Mouse (Mus musculus) bone marrow macrophage, adult 2 months (primary cell): ENCODE data around the gene Kif1b.

Experiments
- CTCF ChIP-seq: IDR thresholded peaks from 2 replicates; pipeline ENCODE4 v1.5.1; 2012; ENCODE audit warnings: low read depth, mild to moderate bottlenecking, low read length, moderate library complexity
- POLR2A ChIP-seq: IDR thresholded peaks from 2 replicates; pipeline ENCODE4 v1.6.1; 2012; ENCODE audit warnings: mild to moderate bottlenecking, low read depth, low read length, borderline replicate concordance

- TF ChIP-seq POLR2A (no peak), CTCF (no peak)
Observed at GRCm38 (mm10) chr4:149313558-149314253, 6.2 kb upstream of the Kif1b start.
